Mouse (Mus musculus) neural tube, embryonic 14.5 days (tissue): ENCODE measurements around the gene Htr5a. TPM values are rescaled to one million over a fixed set of nuclear protein-coding genes. Genes with fewer than 3 reads are reported as not detected.

Source experiments
- ATAC-seq: fragments of 200-750 bp; cut with Nextera tagmentation; 2 replicates; pipeline ENCODE4 v1.8.0; 2017; ENCODE audit warnings: low read depth, mild to moderate bottlenecking, moderate TSS enrichment, moderate library complexity
- H3K27ac ChIP-seq: fragments of 300-500 bp; sonication (generic); 2 replicates; pipeline ENCODE4 v1.5.1; 2014; ENCODE audit warnings: low read depth, mild to moderate bottlenecking, control low read depth, low read length, moderate library complexity, mixed read lengths
- H3K27me3 ChIP-seq: fragments of 300-500 bp; sonication (generic); 2 replicates; pipeline ENCODE4 v1.6.1; 2014; ENCODE audit warnings: low read length; ENCODE audit not compliant: control insufficient read depth, insufficient read depth
- H3K36me3 ChIP-seq: fragments of 300-500 bp; sonication (generic); 2 replicates; pipeline ENCODE4 v1.6.1; 2014; ENCODE audit warnings: low read length, mixed read lengths; ENCODE audit not compliant: control insufficient read depth, insufficient read depth
- H3K4me1 ChIP-seq: fragments of 300-500 bp; sonication (generic); 2 replicates; pipeline ENCODE4 v1.6.1; 2014; ENCODE audit warnings: low read length; ENCODE audit not compliant: control insufficient read depth, insufficient read depth
- H3K4me2 ChIP-seq: fragments of 300-500 bp; sonication (generic); 2 replicates; pipeline ENCODE4 v1.6.1; 2014; ENCODE audit warnings: mild to moderate bottlenecking, low read depth, low read length, control low read depth
- H3K4me3 ChIP-seq: fragments of 300-500 bp; sonication (generic); 2 replicates; pipeline ENCODE4 v1.5.1; 2014; ENCODE audit warnings: low read depth, low read length, control low read depth, mixed read lengths
- H3K9ac ChIP-seq: fragments of 300-500 bp; sonication (generic); replicated peaks from 2 replicates; pipeline ENCODE4 v1.6.1; 2014; ENCODE audit warnings: low read depth, mild to moderate bottlenecking, control low read depth, low read length, mixed read lengths
- H3K9me3 ChIP-seq: fragments of 300-500 bp; sonication (generic); 2 replicates; pipeline ENCODE4 v1.6.1; 2016; ENCODE audit warnings: low read length; ENCODE audit not compliant: control insufficient read depth
- WGBS: fragments of 180-500 bp; shearing (Covaris S2); extraction: QIAGEN DNeasy Blood & Tissue Kit; methylation state at CpG from one replicate; pipeline ENCODE4 v1.1.7; 2014; 5-methylcytosine and 5-hydroxymethylcytosine counted together
- polyA plus RNA-seq: library from polyadenylated mRNA; unstranded; fragments of >200 nt; fragmentation: Nextera tagmentation; extraction: Ambion mirVana; gene quantifications from 2 replicates; pipeline ENCODE4 v1.2.1, GENCODE M21; 2014

Htr5a gene
- 1.2 and 1.6 TPM in 2 replicates for polyA plus RNA-seq

DNA sequence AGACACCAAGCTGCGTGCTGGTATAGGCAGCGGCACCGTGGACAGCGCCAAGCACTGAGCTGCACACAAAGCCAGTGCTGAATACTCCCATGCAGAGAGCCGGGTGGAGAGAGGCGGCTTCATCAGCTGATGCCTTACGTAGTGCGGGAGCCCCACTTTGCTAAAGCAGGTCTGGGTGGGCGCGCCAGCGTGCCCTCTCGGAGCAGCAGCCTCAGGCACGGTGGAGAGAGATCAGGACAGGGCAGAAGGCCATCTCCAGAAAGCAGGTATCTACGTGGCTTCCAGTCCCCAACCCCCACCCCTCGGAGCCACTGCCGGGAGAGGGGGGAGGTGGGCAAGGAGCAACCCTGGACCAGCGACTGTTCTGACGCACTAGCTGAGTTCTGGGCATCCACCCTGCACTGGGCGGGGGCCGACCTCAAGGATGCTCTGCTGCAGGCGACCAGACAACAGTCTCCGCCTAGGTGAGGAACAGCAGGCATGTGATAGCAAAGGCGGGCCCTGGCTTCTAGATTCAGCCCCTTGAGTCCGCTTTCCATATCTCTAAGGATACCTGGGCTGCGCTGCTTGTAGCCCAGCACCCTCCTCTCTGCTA is at the start of gene Htr5a:
TSS of gene Htr5a (plus strand) at position 449 of the 595 bp plus-strand sequence.
- Histone ChIP-seq H3K4me3 (peak within 1 kb of the TSS; percentile 41), H3K27ac (0 out of 2 replicates have a peak within 1 kb of the TSS, but pooled peaks have one; percentile 7), H3K36me3 (no peaks in the 10 kb centered on the region), H3K4me1 (no peaks in the 10 kb centered on the region), H3K27me3 (0 out of 2 replicates have a peak, but pooled peaks cover 2% of the 10 kb centered on the region), H3K9me3 (no peaks in the 10 kb centered on the region), H3K9ac (peak within 1 kb of the TSS; percentile 55), H3K4me2 (peak within 1 kb of the TSS; percentile 56)
- 6% methylated on average over 25 of the region's 25 CpGs for WGBS
- peak; percentile 90 for ATAC-seq

DNA sequence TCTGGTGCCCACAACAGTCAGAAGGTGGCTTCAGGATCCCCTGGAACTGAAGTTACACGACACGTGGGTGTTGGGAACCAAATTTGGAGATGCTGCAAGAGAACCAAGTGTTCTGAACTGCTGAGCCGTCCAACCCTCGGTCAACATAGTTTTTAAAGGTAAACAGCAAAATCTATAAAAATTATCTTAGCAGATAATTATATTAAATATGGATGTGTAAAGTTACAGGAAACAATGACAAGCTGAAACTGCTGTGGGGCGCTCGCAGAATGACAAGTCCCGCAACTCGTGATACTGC is 49.8 kb upstream of the Htr5a start:
- no peaks in the 10 kb centered on the region for H3K9me3 ChIP-seq
- peaks cover 17% of the 10 kb centered on the region; the same call in 1 of the 2 replicates for H3K4me1 ChIP-seq
- peak overlapping the region; percentile 79 for H3K9ac ChIP-seq
- peak overlapping the region; percentile 75 for H3K4me3 ChIP-seq
- peaks cover 4% of the 10 kb centered on the region for H3K36me3 ChIP-seq
- no peak for ATAC-seq
- H3K27ac ChIP-seq, result peak overlapping the region; percentile 97
- H3K4me2 ChIP-seq, result peak overlapping the region; percentile 74
- H3K27me3 ChIP-seq, result no peaks in the 10 kb centered on the region
- WGBS, result 19% methylated on average over 8 of the region's 8 CpGs

DNA sequence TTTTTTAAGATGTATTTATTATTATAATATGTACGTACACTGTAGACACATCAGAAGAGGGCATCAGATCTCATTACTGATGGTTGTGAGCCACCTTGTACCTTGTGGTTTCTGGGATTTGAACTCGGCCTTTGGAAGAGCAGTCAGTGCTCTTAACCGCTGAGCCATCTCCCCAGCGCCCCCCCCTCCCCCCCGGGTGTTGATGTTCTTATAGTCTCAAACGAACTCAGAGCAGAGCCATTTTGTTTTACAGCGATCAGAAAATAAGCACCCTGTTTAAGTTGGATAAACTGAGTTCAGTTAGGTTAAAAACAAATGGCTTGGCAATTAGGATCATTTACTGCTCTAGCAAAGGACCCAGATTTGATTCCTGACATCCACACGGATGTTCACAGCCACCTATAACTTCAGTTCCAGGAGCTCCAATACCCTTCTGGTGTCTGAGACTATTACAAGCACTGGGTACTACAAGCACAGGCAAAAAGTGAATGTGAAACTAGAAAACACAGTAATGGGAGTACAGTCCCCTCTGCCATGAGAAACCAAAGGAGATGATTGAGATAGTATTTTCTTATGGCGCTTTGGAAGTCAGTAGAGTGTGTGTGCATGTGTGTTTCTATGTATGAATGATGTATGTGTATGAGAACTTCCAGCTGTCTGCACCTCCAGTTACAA is 49.3 kb upstream of the Htr5a start:
- Histone ChIP-seq H3K9me3 (no peaks in the 10 kb centered on the region), H3K4me2 (peak overlapping the region; percentile 74), H3K4me1 (peaks cover 17% of the 10 kb centered on the region; the same call in 1 of the 2 replicates), H3K9ac (no peak overlapping the region; the same call in 1 of the 2 replicates), H3K4me3 (peak overlapping the region; percentile 75; the same call in 1 of the 2 replicates), H3K36me3 (peaks cover 1% of the 10 kb centered on the region), H3K27ac (no peak overlapping the region), H3K27me3 (no peaks in the 10 kb centered on the region)
- WGBS, result 53% methylated on average over 9 of the region's 9 CpGs
- ATAC-seq, result no peak

DNA sequence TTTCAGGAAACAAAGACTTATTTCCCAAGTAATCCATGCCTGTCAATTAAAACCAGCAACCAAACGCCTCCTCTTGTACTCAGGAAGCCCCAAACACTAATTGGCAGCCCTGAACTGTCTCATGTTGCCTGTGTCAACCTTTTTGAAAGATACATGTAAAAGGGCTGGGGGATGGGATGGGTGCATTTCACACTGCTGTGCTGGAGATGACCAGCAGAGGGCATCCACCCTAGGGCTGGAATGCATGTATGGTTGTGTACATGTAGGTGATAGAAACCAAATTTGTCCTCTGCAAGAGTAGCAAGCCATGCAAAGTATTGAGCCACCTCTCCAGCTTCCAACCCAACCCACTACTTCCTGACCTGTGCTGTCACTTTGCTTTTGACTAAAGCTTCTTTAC is 48.0 kb upstream of the Htr5a start:
- no peak overlapping the region for H3K4me3 ChIP-seq
- no peak overlapping the region for H3K27ac ChIP-seq
- H3K4me1 ChIP-seq, result peaks cover 17% of the 10 kb centered on the region; the same call in 1 of the 2 replicates
- no peak for ATAC-seq
- H3K4me2 ChIP-seq, result no peak overlapping the region
- no peaks in the 10 kb centered on the region for H3K36me3 ChIP-seq
- no peak overlapping the region for H3K9ac ChIP-seq
- no peaks in the 10 kb centered on the region for H3K27me3 ChIP-seq
- WGBS, result 30% methylated on average over 1 of the region's 1 CpGs
- H3K9me3 ChIP-seq, result no peaks in the 10 kb centered on the region

DNA sequence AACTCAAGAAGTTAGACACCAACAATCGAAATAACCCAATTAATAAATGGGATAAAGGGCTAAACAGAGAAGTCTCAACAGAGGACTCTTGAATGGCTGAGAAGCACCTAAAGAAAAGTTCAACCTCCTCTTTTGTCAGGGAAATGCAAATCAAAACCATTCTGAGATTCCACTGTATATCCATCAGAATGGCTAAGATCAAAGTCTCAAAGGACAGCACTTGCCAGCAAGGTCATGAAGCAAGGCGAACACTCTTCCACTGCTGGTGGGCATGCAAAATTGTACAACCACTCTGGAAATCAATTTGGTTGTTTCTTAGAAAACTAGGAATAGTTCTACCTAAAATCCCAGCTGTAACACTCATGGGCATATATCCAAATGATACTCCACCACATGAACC is 27.7 kb upstream of the Htr5a start:
- Histone ChIP-seq H3K4me3 (no peak overlapping the region), H3K4me2 (no peak overlapping the region), H3K36me3 (no peaks in the 10 kb centered on the region), H3K9me3 (no peaks in the 10 kb centered on the region), H3K27me3 (no peaks in the 10 kb centered on the region), H3K4me1 (no peaks in the 10 kb centered on the region), H3K9ac (no peak overlapping the region), H3K27ac (no peak overlapping the region)
- no peak for ATAC-seq
- WGBS, result 92% methylated on average over 2 of the region's 2 CpGs

DNA sequence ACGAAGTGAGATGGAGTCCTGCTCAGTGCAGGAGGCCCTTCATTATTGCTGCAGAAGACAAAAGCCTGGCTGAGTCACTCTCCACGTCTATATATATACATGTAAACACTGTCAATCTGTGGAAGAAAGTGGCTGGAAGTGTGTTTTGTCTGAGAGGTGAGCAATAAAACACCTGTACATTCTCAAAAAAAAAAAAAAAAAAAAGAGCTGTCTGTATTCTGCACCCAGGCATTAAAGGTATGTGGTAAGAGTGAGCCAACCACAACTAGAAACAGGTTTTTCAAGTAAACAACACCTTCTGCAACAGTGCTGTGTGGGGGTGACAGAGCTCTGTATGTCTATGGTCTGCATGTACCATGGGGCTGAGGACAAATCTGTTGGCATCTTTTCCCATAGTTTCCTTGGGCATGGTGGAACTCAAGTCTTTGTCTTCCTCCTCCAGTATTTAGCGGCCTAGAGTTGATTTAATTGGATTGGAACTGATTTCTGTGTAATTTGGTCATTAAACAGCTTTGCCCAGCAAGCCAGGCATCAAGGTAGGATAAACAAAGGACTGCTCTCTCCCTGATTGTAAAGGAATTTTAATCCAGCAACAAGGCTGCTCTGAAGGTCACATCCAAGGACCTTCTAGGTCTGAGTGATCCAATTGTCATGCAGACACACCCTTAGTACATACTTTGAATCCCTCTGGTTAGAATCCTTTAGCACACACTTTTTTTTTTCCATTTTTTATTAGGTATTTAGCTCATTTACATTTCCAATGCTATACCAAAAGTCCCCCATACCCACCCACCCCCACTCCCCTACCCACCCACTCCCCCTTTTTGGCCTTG is 22.9 kb upstream of the Htr5a start:
- Histone ChIP-seq H3K9me3 (no peaks in the 10 kb centered on the region), H3K9ac (no peak overlapping the region), H3K27ac (no peak overlapping the region), H3K4me2 (no peak overlapping the region), H3K4me1 (no peaks in the 10 kb centered on the region), H3K27me3 (no peaks in the 10 kb centered on the region), H3K4me3 (no peak overlapping the region), H3K36me3 (no peaks in the 10 kb centered on the region)
- WGBS, result 74% methylated on average over 3 of the region's 3 CpGs
- ATAC-seq, result no peak

DNA sequence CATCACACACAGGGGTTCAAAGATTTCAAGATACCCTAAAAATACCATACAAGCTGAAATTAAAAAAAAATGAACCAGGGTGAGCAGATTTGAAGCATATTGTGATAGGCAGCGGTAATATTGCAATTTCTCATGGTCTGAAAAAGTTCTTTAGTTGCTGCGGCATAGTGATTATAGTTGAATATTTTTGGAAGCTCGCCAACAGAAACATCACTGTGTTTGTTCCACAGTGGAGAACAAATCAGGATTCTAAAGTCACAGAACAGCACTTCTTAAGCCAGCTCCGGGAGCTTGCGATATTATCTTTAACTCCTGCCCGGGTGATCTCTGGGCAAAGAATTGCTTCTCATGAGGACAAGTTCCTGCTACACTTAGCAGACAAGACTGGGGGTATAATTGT is 20.8 kb upstream of the Htr5a start:
- no peak for ATAC-seq
- WGBS, result 83% methylated on average over 6 of the region's 6 CpGs
- H3K4me2 ChIP-seq, result no peak overlapping the region
- no peak overlapping the region for H3K9ac ChIP-seq
- H3K36me3 ChIP-seq, result no peaks in the 10 kb centered on the region
- no peak overlapping the region for H3K4me3 ChIP-seq
- no peaks in the 10 kb centered on the region for H3K4me1 ChIP-seq
- no peak overlapping the region for H3K27ac ChIP-seq
- H3K27me3 ChIP-seq, result no peaks in the 10 kb centered on the region
- no peaks in the 10 kb centered on the region for H3K9me3 ChIP-seq

DNA sequence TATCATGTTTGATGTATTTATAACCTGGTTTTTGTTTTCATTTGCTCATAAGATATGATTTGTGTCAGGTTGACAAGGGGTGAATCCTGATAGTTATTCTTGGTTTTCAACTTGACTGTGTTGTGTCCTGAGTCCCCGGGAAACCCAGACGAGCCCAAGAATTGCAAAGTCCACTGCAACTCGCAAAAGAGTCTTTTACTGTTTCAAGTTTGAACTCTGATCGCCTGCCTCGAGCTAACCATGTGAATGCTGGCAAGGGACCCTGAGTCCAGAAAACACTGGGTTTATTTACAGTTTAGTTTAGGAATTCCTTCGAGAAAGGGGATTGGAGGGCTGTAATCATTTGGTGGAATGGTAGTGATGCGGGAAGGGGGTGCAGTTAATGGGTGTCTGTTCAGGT is 14.0 kb upstream of the Htr5a start:
- no peaks in the 10 kb centered on the region for H3K27me3 ChIP-seq
- WGBS, result 50% methylated on average over 7 of the region's 7 CpGs
- no peaks in the 10 kb centered on the region for H3K9me3 ChIP-seq
- no peak overlapping the region for H3K27ac ChIP-seq
- no peak overlapping the region for H3K4me2 ChIP-seq
- no peak overlapping the region for H3K9ac ChIP-seq
- H3K4me3 ChIP-seq, result no peak overlapping the region
- H3K36me3 ChIP-seq, result no peaks in the 10 kb centered on the region
- ATAC-seq, result no peak
- H3K4me1 ChIP-seq, result no peaks in the 10 kb centered on the region

DNA sequence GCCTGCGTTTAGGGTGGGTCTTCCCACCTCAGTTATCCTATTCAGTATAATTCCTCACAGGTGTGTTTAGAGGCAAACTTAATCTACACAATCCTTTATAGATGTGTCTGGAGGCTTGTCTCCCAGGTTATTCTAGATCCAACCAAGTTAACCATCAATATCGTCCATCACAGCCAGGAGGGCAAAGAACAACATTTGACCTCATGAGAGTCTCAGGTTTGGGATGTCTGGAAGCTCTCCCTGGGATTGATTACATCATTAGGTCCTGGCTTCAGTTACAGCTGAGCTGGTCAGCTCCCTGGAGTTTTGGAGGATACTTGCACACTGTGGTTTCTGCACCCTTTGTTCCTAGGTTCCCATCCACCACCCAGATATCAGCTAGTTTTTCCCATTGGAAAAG is 6.9 kb upstream of the Htr5a start:
- Histone ChIP-seq H3K27me3 (no peaks in the 10 kb centered on the region), H3K36me3 (no peaks in the 10 kb centered on the region), H3K27ac (no peak overlapping the region), H3K9me3 (no peaks in the 10 kb centered on the region), H3K4me2 (no peak overlapping the region), H3K4me3 (no peak overlapping the region), H3K9ac (no peak overlapping the region), H3K4me1 (no peaks in the 10 kb centered on the region)
- WGBS, result 95% methylated on average over 2 of the region's 2 CpGs
- no peak for ATAC-seq
